Mouse (Mus musculus): ENCODE data around the gene Fcrla.

- no peak for TF ChIP-seq CTCF (conservative IDR thresholded peaks at IDR 0.05; ENCODE audit: insufficient read depth, insufficient read length, low read depth, low read length)
- TF ChIP-seq POLR2A (IDR thresholded peaks at IDR 0.05; ENCODE audit: low read depth, low read length) = no peak
Observed at GRCm38 (mm10) chr1:170882915-170883485, 44.4 kb downstream of the Fcrla start.
